Mouse (Mus musculus): Measurements from ENCODE around the gene Kank1. TPM values are rescaled to one million over a fixed set of nuclear protein-coding genes. Genes with fewer than 3 reads are reported as not detected.
A peak's percentile ranks its signal among the peaks of the same experiment; 100 is the strongest.

The Kank1 gene
- polyA plus RNA-seq, 1 experiment from 2014 or later, result 6.6 TPM

DNA sequence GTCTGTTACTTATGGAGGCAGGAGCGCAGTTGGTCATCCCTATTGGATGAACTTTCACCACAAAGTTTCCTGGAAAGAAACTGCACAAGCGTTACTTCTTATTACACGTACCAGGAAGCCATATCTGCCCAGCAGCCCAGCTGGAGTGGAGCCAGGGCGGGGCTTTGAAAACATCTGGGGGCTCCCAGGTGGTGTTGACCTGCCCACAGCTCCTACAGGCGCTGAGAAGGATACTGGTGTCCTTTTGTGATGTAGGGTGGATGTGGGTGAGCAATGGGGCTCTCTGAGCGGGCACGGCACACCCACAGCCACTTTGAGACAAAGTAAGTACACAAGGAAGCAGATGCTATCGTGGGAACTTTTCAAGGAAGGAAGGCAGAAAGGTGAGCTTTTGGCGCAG is 133.7 kb downstream of the Kank1 start:
- Histone ChIP-seq H3K27me3 (no peaks in the 10 kb centered on the region), H3K27ac (replicated peaks) (no peak overlapping the region), H3K4me1 (replicated peaks) (peaks cover 4% of the 10 kb centered on the region), H3K36me3 (replicated peaks) (no peaks in the 10 kb centered on the region), H3K9ac (no peak overlapping the region), H3K9me3 (replicated peaks) (no peaks in the 10 kb centered on the region), H3K4me3 (replicated peaks) (no peak overlapping the region), H3K4me2 (no peak overlapping the region)
- no peak for ATAC-seq (ENCODE audit: insufficient read depth)
- WGBS (ENCODE audit: insufficient replicate concordance), result 68% methylated on average over 9 of the region's 9 CpGs

DNA sequence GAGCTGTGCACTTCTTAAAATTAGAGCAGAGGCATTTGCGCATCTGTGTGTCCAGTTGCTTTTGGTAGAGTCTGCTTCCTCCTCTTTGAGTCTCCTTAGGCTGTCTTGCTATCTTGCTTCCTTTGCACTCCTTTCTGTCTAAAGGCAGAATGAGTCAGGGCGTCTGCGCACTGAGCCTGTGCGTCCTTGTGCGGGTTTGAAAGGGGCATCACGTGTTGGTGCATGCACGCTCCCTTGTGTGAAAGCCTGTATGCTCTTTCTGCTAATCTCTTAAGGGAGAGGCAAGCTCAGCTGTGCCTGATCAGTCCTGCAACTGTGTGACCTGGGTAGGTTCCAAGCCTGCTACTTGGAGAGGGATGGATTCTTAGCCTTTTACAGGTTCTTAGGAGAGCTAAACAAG is 136.0 kb downstream of the Kank1 start:
- no peaks in the 10 kb centered on the region for H3K9me3 ChIP-seq (replicated peaks)
- H3K27me3 ChIP-seq, result no peaks in the 10 kb centered on the region
- no peak overlapping the region for H3K9ac ChIP-seq
- no peak overlapping the region for H3K4me2 ChIP-seq
- WGBS (ENCODE audit: insufficient replicate concordance), result 56% methylated on average over 7 of the region's 7 CpGs
- H3K4me1 ChIP-seq (replicated peaks), result peaks cover 4% of the 10 kb centered on the region
- H3K36me3 ChIP-seq (replicated peaks), result no peaks in the 10 kb centered on the region
- H3K27ac ChIP-seq (replicated peaks), result no peak overlapping the region
- no peak overlapping the region for H3K4me3 ChIP-seq (replicated peaks)
- ATAC-seq (ENCODE audit: insufficient read depth), result no peak

DNA sequence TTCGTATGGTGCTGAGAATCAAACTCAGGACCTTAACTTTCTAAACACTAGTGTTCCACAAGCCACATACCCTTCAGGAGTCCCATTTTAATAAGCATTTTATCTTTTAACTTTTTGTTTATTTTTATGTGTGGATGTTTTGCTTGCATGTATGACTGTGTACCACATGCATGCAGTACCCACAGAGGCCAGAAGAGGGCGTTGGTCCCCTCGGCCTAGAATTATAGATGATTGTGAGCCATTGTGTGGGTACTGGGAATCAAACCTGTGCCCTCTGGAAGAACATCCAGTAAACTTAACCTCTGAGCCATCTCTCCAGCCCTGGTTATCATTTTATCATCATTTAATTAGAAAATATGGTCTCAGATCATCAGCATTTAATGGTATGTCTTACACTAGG is 136.8 kb downstream of the Kank1 start:
- no peak overlapping the region for H3K27ac ChIP-seq (replicated peaks)

DNA sequence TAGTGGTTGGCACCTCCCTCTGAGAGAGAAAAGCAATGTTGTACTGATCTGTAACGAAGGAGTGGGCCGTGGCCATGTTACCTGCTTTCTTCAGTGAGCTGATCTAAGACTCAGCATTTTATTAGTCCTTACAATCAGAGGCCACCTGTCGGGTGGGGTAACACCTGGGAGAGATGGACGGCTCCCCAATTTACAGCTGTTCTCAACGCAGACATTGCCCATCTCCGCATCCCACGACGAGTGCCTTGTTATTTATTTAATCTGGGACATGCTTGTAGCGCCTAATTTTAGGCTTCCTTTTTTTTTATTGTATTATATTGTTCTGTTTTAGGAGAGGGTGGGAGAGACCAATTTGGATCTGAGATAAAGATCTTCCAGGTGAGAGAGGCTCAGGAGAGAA is 137.4 kb downstream of the Kank1 start:
- Histone ChIP-seq H3K27ac (replicated peaks) (0 out of 2 replicates have a peak overlapping the region, but pooled peaks have one; percentile 65), H3K4me1 (replicated peaks) (peaks cover 4% of the 10 kb centered on the region), H3K4me3 (replicated peaks) (no peak overlapping the region), H3K27me3 (no peaks in the 10 kb centered on the region), H3K36me3 (replicated peaks) (no peaks in the 10 kb centered on the region), H3K4me2 (no peak overlapping the region), H3K9me3 (replicated peaks) (no peaks in the 10 kb centered on the region), H3K9ac (no peak overlapping the region)
- 55% methylated on average over 9 of the region's 9 CpGs for WGBS (ENCODE audit: insufficient replicate concordance)
- no peak for ATAC-seq (ENCODE audit: insufficient read depth)

More for the DNA sequence above, 136.8 kb downstream of the Kank1 start:
- H3K4me2 ChIP-seq, result no peak overlapping the region
- peaks cover 4% of the 10 kb centered on the region for H3K4me1 ChIP-seq (replicated peaks)
- H3K4me3 ChIP-seq (replicated peaks), result no peak overlapping the region
- H3K9ac ChIP-seq, result no peak overlapping the region
- H3K36me3 ChIP-seq (replicated peaks), result no peaks in the 10 kb centered on the region
- no peaks in the 10 kb centered on the region for H3K27me3 ChIP-seq
- H3K9me3 ChIP-seq (replicated peaks), result no peaks in the 10 kb centered on the region
- ATAC-seq (ENCODE audit: insufficient read depth), result no peak
- 30% methylated on average over 3 of the region's 3 CpGs for WGBS (ENCODE audit: insufficient replicate concordance)

DNA sequence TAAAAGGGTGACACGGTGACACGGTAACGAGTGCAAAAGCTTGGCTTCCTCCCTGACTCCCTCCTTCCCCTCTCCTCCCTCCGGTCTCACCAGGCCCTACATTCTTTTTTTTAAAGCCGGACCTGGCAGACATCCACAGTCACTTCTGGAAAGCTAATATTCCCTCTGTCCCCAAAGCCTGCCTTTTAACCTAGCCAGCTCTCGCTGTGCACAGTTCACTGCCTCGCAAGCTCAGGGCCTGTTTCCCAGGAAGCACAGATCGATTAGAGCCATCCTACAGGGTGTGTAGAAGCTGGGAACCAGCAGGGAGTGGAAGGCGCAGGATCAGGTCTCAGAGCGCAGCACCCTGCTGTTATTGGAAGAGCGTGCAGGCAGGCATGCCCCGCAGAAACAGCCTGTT is 138.2 kb downstream of the Kank1 start:
- peak; percentile 69 for ATAC-seq (ENCODE audit: insufficient read depth)
- 16% methylated on average over 12 of the region's 12 CpGs for WGBS (ENCODE audit: insufficient replicate concordance)
- Histone ChIP-seq H3K27ac (replicated peaks) (peak overlapping the region; percentile 65), H3K27me3 (no peaks in the 10 kb centered on the region), H3K9ac (no peak overlapping the region), H3K4me2 (no peak overlapping the region), H3K36me3 (replicated peaks) (no peaks in the 10 kb centered on the region), H3K9me3 (replicated peaks) (no peaks in the 10 kb centered on the region), H3K4me3 (replicated peaks) (no peak overlapping the region), H3K4me1 (replicated peaks) (peaks cover 4% of the 10 kb centered on the region)

DNA sequence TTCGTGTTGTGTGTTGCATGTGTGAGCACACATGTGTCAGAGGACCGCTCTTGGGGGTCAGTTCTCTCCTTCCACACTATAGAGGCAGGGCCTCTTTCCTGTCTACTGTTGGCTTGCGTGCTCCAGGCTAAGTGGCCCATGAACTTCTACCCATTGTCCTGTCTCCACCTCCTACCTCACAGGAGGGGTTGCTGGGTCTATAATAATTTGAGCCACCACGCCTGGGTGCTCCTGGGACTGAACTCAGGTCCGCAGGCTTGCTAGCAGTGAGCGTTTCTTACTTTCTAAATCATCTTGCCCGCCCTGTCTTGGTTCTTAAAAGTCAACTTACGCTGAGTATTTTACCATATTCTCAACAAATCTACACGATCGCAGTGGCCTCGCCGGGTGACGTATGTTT is 140.1 kb downstream of the Kank1 start:
- Histone ChIP-seq H3K9ac (no peak overlapping the region), H3K4me1 (replicated peaks) (peaks cover 4% of the 10 kb centered on the region), H3K4me3 (replicated peaks) (no peak overlapping the region), H3K4me2 (no peak overlapping the region), H3K27ac (replicated peaks) (no peak overlapping the region), H3K27me3 (no peaks in the 10 kb centered on the region), H3K9me3 (replicated peaks) (no peaks in the 10 kb centered on the region), H3K36me3 (replicated peaks) (no peaks in the 10 kb centered on the region)
- ATAC-seq (ENCODE audit: insufficient read depth), result no peak
- 70% methylated on average over 13 of the region's 13 CpGs for WGBS (ENCODE audit: insufficient replicate concordance)

DNA sequence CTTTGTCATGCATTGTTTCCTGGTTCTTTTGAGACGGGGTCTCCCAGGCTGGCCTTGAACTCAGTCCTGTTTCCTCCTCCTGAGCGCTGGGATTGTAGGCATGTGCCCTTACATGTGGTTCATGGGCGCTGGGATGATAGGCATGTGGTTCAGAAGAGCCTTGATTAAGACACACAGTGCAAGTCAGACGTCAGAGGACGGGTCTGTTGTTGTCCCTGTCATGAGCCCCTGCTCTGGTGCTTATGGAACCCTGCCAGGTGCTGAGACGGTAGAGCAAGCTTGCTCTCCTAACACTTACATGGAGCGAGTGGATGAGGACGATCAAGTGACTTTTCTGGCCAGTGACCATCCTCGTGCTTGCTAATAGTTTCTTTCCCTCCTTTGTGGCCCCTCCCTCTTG is 143.9 kb downstream of the Kank1 start:
- 68% methylated on average over 9 of the region's 9 CpGs for WGBS (ENCODE audit: insufficient replicate concordance)
- H3K27ac ChIP-seq (replicated peaks), result peak overlapping the region; percentile 19; the same call in 1 of the 2 replicates
- ATAC-seq (ENCODE audit: insufficient read depth), result no peak

DNA sequence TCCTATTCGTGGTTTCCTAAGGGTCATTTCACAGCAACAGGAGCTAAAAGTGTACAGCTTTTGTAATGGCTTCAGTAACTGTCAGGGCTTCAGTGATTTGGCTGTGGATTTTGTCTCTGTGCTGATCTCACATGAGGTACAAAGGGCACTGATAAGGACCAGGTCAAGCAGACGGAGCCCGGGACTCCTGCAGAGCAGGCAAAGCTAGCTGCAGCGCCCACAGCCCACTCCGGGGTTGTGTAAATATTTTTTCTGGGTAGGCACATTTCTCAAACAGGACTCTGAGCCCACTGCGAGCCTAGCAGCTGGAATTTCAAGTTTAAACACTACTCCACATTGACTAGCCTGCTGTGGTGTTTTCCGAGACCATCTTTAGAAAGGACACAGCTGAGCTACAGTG is 145.2 kb downstream of the Kank1 start:
- Histone ChIP-seq H3K4me1 (replicated peaks) (peaks cover 9% of the 10 kb centered on the region), H3K4me2 (peak overlapping the region; percentile 42), H3K27ac (replicated peaks) (peak overlapping the region; percentile 80), H3K9me3 (replicated peaks) (no peaks in the 10 kb centered on the region), H3K4me3 (replicated peaks) (peak overlapping the region; percentile 35), H3K9ac (no peak overlapping the region), H3K36me3 (replicated peaks) (no peaks in the 10 kb centered on the region), H3K27me3 (no peaks in the 10 kb centered on the region)
- ATAC-seq (ENCODE audit: insufficient read depth), result peak; percentile 88
- WGBS (ENCODE audit: insufficient replicate concordance), result 24% methylated on average over 7 of the region's 7 CpGs

More for the DNA sequence above, 143.9 kb downstream of the Kank1 start:
- Histone ChIP-seq H3K36me3 (replicated peaks) (no peaks in the 10 kb centered on the region), H3K9ac (no peak overlapping the region), H3K27me3 (no peaks in the 10 kb centered on the region), H3K4me2 (no peak overlapping the region), H3K9me3 (replicated peaks) (no peaks in the 10 kb centered on the region), H3K4me3 (replicated peaks) (no peak overlapping the region), H3K4me1 (replicated peaks) (no peaks in the 10 kb centered on the region; the same call in 1 of the 2 replicates)

DNA sequence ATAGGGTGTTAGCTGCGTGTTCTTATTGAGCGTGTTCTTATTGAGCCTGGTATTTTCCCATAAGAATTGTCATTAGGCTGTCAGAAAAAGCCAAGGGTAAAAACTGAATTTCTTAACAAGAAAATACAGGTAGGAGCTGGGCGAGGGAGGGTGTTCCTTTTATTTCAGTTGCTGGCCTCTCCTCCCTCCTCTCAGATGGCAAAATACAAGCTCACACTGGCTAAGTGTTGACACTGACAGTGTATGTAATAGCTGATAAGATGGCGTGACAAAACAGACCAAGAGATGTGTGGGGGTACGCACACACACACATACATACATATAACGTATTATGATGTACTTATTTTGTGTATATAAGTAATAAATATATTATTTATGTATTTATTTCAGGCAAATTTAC is 145.7 kb downstream of the Kank1 start:
- Histone ChIP-seq H3K4me1 (replicated peaks) (peaks cover 9% of the 10 kb centered on the region), H3K9me3 (replicated peaks) (no peaks in the 10 kb centered on the region), H3K36me3 (replicated peaks) (no peaks in the 10 kb centered on the region), H3K9ac (no peak overlapping the region), H3K4me3 (replicated peaks) (peak overlapping the region; percentile 35), H3K27me3 (no peaks in the 10 kb centered on the region), H3K27ac (replicated peaks) (peak overlapping the region; percentile 80), H3K4me2 (peak overlapping the region; percentile 42)
- WGBS (ENCODE audit: insufficient replicate concordance), result 43% methylated on average over 6 of the region's 6 CpGs
- peak; percentile 48; the same call in 1 of the 2 replicates for ATAC-seq (ENCODE audit: insufficient read depth)

DNA sequence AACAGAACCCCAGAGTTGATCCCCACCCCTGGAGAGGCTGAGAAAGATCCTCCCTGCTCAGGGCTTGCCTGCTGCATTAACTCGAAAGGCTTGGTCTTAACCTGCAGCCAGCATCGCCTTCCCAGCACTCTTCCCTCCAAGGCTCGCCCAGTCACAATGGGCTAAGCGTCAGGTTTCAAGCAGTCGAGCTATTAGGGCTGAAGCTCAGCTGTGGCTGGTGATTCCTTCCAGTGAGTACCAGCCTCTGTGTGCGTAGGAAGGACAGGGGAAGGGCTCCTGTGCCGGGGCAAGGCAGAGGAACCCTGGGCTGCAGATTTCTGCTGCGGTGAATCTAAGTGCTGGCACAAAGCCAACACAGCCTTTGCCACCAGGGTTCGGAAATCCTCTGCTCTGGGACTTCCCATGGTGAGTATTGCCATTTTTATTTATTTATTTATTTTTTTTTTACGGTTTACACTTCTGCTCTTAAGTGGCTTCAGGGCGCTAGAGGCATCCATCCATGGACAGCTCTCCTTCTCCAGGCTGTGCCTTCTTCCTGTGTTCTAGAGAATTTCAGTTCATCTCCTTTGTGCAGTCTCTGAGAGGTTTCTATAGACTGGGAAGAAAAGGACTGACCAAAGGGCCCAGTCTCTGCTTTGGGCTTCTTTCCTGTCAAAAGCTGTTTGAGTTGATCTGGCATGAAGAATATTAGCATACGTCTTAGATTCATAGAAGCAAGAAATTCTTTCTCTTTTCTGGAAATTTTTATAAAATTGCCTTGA is 146.8 kb downstream of the Kank1 start:
- WGBS (ENCODE audit: insufficient replicate concordance), result 17% methylated on average over 12 of the region's 12 CpGs
- Histone ChIP-seq H3K36me3 (replicated peaks) (no peaks in the 10 kb centered on the region), H3K27me3 (no peaks in the 10 kb centered on the region), H3K9ac (no peak overlapping the region), H3K4me3 (replicated peaks) (peak overlapping the region; percentile 28), H3K4me2 (peak overlapping the region; percentile 42), H3K4me1 (replicated peaks) (peaks cover 9% of the 10 kb centered on the region), H3K27ac (replicated peaks) (peak overlapping the region; percentile 41; the same call in 1 of the 2 replicates), H3K9me3 (replicated peaks) (no peaks in the 10 kb centered on the region)
- ATAC-seq (ENCODE audit: insufficient read depth), result no peak

DNA sequence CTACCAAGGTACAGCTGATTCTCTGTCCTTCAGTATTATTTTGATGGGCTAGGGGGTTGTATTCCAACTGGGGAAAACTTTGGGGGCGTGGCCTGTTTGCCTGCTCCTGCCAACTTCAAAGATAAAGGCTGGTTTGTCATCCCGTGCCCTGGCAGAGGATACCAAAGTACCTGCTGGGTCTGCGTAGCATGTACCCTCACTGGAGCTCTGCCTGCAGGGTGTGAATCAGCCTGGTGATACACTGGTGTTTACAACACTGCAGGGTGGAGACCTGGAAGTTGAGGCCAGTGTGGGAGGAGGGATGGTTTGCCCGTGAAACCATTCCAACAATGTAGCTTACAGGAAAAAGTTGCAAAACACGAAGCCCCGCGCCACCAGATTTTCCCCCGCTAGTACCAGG is 149.2 kb downstream of the Kank1 start:
- H3K9ac ChIP-seq, result no peak overlapping the region
- no peaks in the 10 kb centered on the region for H3K27me3 ChIP-seq
- no peak for ATAC-seq (ENCODE audit: insufficient read depth)
- no peak overlapping the region for H3K27ac ChIP-seq (replicated peaks)
- peaks cover 9% of the 10 kb centered on the region for H3K4me1 ChIP-seq (replicated peaks)
- no peak overlapping the region for H3K4me2 ChIP-seq
- WGBS (ENCODE audit: insufficient replicate concordance), result 54% methylated on average over 8 of the region's 8 CpGs
- no peaks in the 10 kb centered on the region for H3K9me3 ChIP-seq (replicated peaks)
- no peaks in the 10 kb centered on the region for H3K36me3 ChIP-seq (replicated peaks)
- no peak overlapping the region for H3K4me3 ChIP-seq (replicated peaks)
